ENCODE assay signal across 8 mouse cellular contexts in the genomic region with DNA sequence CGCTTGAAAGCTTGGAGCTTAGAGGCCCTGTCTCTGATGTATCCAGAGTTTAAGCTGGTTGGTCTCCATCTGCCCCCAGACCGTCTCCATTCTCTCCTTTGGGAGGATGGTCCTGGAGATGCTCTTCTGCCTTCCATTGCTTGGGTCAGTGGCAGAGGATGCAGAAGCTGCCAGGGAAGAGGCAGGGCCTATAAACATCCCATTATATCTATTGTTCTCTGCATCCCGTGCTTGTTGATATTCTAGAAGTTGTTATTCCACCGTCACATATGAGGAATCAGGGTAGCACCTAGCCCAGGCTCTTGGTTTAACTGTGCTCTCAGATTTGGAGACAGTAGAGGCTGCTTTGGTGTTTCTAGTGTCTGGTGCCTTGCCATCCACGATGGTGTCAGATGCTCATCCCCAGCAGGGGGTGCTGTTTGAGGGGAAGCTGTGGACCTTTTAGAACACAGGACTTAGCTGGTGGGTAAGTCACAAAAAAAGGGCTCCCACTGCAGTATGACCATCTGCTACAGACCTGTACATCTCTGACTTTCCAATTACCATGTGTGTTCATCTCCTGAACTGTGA. TPM values are rescaled to one million over a fixed set of nuclear protein-coding genes. Genes with fewer than 3 reads are reported as not detected.
A peak's percentile ranks its signal among the peaks of the same experiment; 100 is the strongest.
DNase-seq lines count a peak whose midpoint lies in the region; ATAC-seq lines count a peak whose summit lies in the region.
"Had no signal": no experiment of that assay in that cellular context is flagged by ENCODE, and none has a peak within 500 bp of the region (broad histone marks: within the 10 kb centered on the region; RNA-seq: fewer than 3 reads in every experiment).

No protein-coding gene starts in this region.

- H3K4me1 ChIP-seq in liver, embryonic 16.5 days (ENCODE audit: control insufficient read depth, low read depth, low read length): no peaks in the 10 kb centered on the region

- ATAC-seq in liver, embryonic 16.5 days (ENCODE audit: low read depth): no peak
- no peak for ATAC-seq in frontal cortex, adult (ENCODE audit: low TSS enrichment)

- H3K27ac ChIP-seq in liver, embryonic 16.5 days (ENCODE audit: low read length): peak overlapping the region; percentile 26; the same call in 1 of the 2 replicates

- peak; percentile 28 for DNase-seq in kidney, adult 18-20 months
- DNase-seq in kidney, postnatal 14 days: no peak
- DNase-seq in adrenal gland, postnatal 36 days: peak; percentile 44 to 57
- peak; percentile 13 to 23 for DNase-seq in spleen, postnatal 14 days (ENCODE audit: low spot score in 2 of 2)
- DNase-seq in layer of hippocampus, postnatal 10 days (ENCODE audit: low spot score in 2 of 2): no peak

- H3K27me3 ChIP-seq in liver, embryonic 16.5 days (ENCODE audit: control insufficient read depth, insufficient read depth, low read depth, low read length): no peaks in the 10 kb centered on the region

- no peaks in the 10 kb centered on the region for H3K9me3 ChIP-seq in liver, embryonic 16.5 days (replicated peaks; ENCODE audit: control insufficient read depth, low read length)

- no peak overlapping the region for H3K4me2 ChIP-seq in liver, embryonic 16.5 days (ENCODE audit: low read depth, low read length)

- 55% methylated on average over 5 of the region's 5 CpGs for WGBS in liver, embryonic 16.5 days (ENCODE audit: insufficient replicate concordance)

- H3K36me3 ChIP-seq in liver, embryonic 16.5 days (ENCODE audit: control insufficient read depth, insufficient read depth): no peaks in the 10 kb centered on the region

- no peak overlapping the region for H3K4me3 ChIP-seq in liver, embryonic 16.5 days (ENCODE audit: low read depth, low read length)
- H3K4me3 ChIP-seq: myocyte had no signal

- no peak overlapping the region for H3K9ac ChIP-seq in liver, embryonic 16.5 days (ENCODE audit: low read depth, low read length)

RNA-seq across cellular contexts. Expression of a gene that starts 26.9 kb away (rescaled TPM):
- total RNA-seq in adrenal gland, postnatal 36 days (2021): 10 to 100 TPM; 25.6 to 28.4 TPM
- polyA plus RNA-seq in liver, embryonic 16.5 days (2015; fragmentation: Nextera tagmentation; extraction: Ambion mirVana): 0.60 and 0.92 TPM in 2 replicates
- total RNA-seq in layer of hippocampus, postnatal 10 days (2021): 100 to 1,000 TPM in 1 of 2 experiments, 10 to 100 TPM in 1; 92.0 to 101 TPM

Comparison
In these comparisons a context has a peak if more than half of its experiments do, and no peak if none do; other contexts are left out.
1. DNase-seq: peak in kidney, adult 18-20 months (single experiment), adrenal gland, postnatal 36 days (2 of 2) and spleen, postnatal 14 days (2 of 2); none in kidney, postnatal 14 days (single experiment) and layer of hippocampus, postnatal 10 days (0 of 2).